Mouse (Mus musculus) activated CD4-positive, CD25-positive, alpha-beta regulatory T cell, adult 9 weeks (primary cell): Measurements from ENCODE around the gene Atg14. TPM values are rescaled to one million over a fixed set of nuclear protein-coding genes. Genes with fewer than 3 reads are reported as not detected.

Source experiments
- polyA plus RNA-seq: library from polyadenylated mRNA; unstranded; fragments of 100-300 nt; shearing (Covaris generic); gene quantifications from one replicate; pipeline ENCODE4 v1.2.1, GENCODE M21; 2017

Atg14 gene
- polyA plus RNA-seq, result 15.7 TPM

GRCm38 (mm10) chr14:47570549-47570948 is at the start of gene Atg14:
Gene Atg14, minus strand, starts transcription at chr14:47570649.

Other genes starting within 250 kb of the Atg14 start
- 23.4 TPM for gene Lgals3, start 202.9 kb downstream of the Atg14 start, polyA plus RNA-seq
- 16.0 TPM for gene Dlgap5, start 152.2 kb downstream of the Atg14 start, polyA plus RNA-seq
- gene Fbxo34, start 120.2 kb downstream of the Atg14 start, polyA plus RNA-seq, result 20.8 TPM
- gene Ktn1, start 77.8 kb upstream of the Atg14 start, polyA plus RNA-seq, result 78.7 TPM